Mouse (Mus musculus): Measurements from ENCODE around the gene Mrvi1. TPM values are rescaled to one million over a fixed set of nuclear protein-coding genes. Genes with fewer than 3 reads are reported as not detected.

Mrvi1 gene
- polyA plus RNA-seq (2015; fragmentation: Nextera tagmentation; extraction: Ambion mirVana) = 13.3 and 15.9 TPM in 2 replicates

- Histone ChIP-seq H3K9me3 (ENCODE audit: low read length) (no peaks in the 10 kb centered on the region), H3K4me1 (ENCODE audit: insufficient read depth, low read length) (peaks cover 11% of the 10 kb centered on the region), H3K4me2 (replicated peaks; ENCODE audit: low read depth, low read length) (peak within 1 kb of the TSS; percentile 39), H3K27ac (ENCODE audit: low read length) (peak within 1 kb of the TSS; percentile 89), H3K36me3 (ENCODE audit: insufficient read depth, low read length) (no peaks in the 10 kb centered on the region), H3K27me3 (ENCODE audit: insufficient read depth, low read length) (no peaks in the 10 kb centered on the region), H3K4me3 (ENCODE audit: low read length) (peak within 1 kb of the TSS; percentile 41), H3K9ac (replicated peaks; ENCODE audit: low read length) (peak within 1 kb of the TSS; percentile 60)
- 42% methylated on average over 7 of the region's 7 CpGs for WGBS
- ATAC-seq (ENCODE audit: low FRiP score, low TSS enrichment) = peak; percentile 77
Measured at GRCm38 (mm10) chr7:110982053-110982705, at the start of gene Mrvi1. TSS of gene Mrvi1 (minus strand) at chr7:110982461.

- Histone ChIP-seq H3K27ac (ENCODE audit: low read length) (peak overlapping the region; percentile 97), H3K36me3 (ENCODE audit: insufficient read depth, low read length) (peaks cover 10% of the 10 kb centered on the region), H3K9me3 (ENCODE audit: low read length) (no peaks in the 10 kb centered on the region), H3K4me2 (replicated peaks; ENCODE audit: low read depth, low read length) (peak overlapping the region; percentile 80), H3K27me3 (ENCODE audit: insufficient read depth, low read length) (no peaks in the 10 kb centered on the region), H3K4me1 (ENCODE audit: insufficient read depth, low read length) (peaks cover 24% of the 10 kb centered on the region), H3K4me3 (ENCODE audit: low read length) (peak overlapping the region; percentile 80), H3K9ac (replicated peaks; ENCODE audit: low read length) (peak overlapping the region; percentile 86)
- ATAC-seq (ENCODE audit: low FRiP score, low TSS enrichment) = peak; percentile 55
- under 1% methylated on average over 29 of the region's 29 CpGs for WGBS
Measured at GRCm38 (mm10) chr7:111029046-111029553, 46.8 kb upstream of the Mrvi1 start.

DNA sequence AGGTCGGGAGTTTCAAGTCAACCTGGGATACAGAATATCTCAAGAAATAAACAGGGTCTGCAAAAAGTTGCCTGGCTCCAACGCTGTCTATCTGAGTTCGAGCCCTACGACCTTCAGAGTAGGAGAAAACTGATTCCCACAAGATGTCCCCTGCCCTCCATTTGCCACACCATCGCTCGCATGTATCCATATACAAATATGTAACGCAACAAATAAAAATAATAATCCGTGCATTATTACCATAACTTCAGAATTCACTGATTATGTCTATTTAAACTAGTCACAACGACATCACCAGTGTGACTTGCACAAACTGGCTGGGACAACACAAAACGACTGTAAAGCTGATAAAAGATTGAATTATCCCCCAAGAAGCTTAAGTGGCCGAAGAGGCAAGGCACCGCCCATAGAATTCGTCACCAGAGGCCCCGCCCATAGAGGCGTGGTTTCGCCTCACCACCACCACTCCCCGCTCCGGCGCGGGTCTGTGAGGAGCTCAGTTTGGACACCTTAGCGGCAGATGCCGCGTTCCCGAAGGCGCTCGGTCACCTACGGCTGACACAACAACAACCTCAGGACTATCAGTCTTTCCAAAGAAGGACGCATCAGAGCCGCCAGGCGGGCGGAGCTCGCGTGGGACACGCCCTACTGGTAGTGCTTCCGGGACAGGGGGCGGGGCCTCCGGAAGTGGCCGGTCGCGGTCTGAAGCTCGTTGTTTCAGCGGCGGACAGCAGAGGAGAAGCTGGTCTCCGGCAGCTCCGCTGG, 46.2 kb upstream of the Mrvi1 start, which contains the start of gene Ctr9:
Ctr9 (plus strand) TSS at position 671 of the 765 bp plus-strand sequence.
- no peaks in the 10 kb centered on the region for H3K9me3 ChIP-seq (ENCODE audit: low read length)
- H3K9ac ChIP-seq (replicated peaks; ENCODE audit: low read length) = peak within 1 kb of the TSS; percentile 86
- peak within 1 kb of the TSS; percentile 80 for H3K4me2 ChIP-seq (replicated peaks; ENCODE audit: low read depth, low read length)
- peaks cover 26% of the 10 kb centered on the region for H3K4me1 ChIP-seq (ENCODE audit: insufficient read depth, low read length)
- 5% methylated on average over 45 of the region's 45 CpGs for whole genome bisulfite sequencing
- H3K27ac ChIP-seq (ENCODE audit: low read length) = peak within 1 kb of the TSS; percentile 97
- peak; percentile 97 for ATAC-seq (ENCODE audit: low FRiP score, low TSS enrichment)
- peak within 1 kb of the TSS; percentile 80 for H3K4me3 ChIP-seq (ENCODE audit: low read length)
- H3K36me3 ChIP-seq (ENCODE audit: insufficient read depth, low read length) = peaks cover 8% of the 10 kb centered on the region; the same call in 1 of the 2 replicates
- no peaks in the 10 kb centered on the region for H3K27me3 ChIP-seq (ENCODE audit: insufficient read depth, low read length)

DNA sequence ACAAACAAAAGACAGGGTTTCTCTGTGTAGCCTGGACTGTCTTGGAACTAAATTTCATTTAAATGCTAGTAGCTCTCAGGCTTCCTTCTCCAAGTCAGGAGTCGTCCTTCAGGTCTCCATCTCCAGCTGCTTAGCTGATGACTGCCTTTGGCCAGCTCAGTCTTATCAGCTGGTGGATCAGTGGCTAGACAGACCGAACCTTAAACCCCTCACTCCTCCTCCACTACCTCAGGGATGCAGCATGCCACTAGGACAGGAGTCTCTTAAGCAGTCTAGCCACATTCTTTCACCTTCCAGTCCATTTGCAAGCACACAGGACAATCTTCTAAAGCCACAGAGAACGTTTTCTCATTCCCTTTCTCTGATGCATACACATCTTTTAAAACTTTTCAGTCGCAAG, 42.7 kb upstream of the Mrvi1 start:
- WGBS = 60% methylated on average over 4 of the region's 4 CpGs

GRCm38 (mm10) chr7:111024068-111024594, 41.9 kb upstream of the Mrvi1 start:
- Histone ChIP-seq H3K27ac (ENCODE audit: low read length) (peak overlapping the region; percentile 60), H3K36me3 (ENCODE audit: insufficient read depth, low read length) (no peaks in the 10 kb centered on the region), H3K4me3 (ENCODE audit: low read length) (no peak overlapping the region), H3K27me3 (ENCODE audit: insufficient read depth, low read length) (no peaks in the 10 kb centered on the region), H3K4me2 (replicated peaks; ENCODE audit: low read depth, low read length) (no peak overlapping the region), H3K9ac (replicated peaks; ENCODE audit: low read length) (0 out of 2 replicates have a peak overlapping the region, but pooled peaks have one; percentile 20), H3K4me1 (ENCODE audit: insufficient read depth, low read length) (peaks cover 22% of the 10 kb centered on the region; the same call in 1 of the 2 replicates), H3K9me3 (ENCODE audit: low read length) (0 out of 2 replicates have a peak, but pooled peaks cover 2% of the 10 kb centered on the region)
- no peak for ATAC-seq (ENCODE audit: low FRiP score, low TSS enrichment)
- WGBS = 35% methylated on average over 8 of the region's 8 CpGs

More for the DNA sequence above, 42.7 kb upstream of the Mrvi1 start:
- no peak for ATAC-seq (ENCODE audit: low FRiP score, low TSS enrichment)
- Histone ChIP-seq H3K9ac (replicated peaks; ENCODE audit: low read length) (no peak overlapping the region), H3K27me3 (ENCODE audit: insufficient read depth, low read length) (no peaks in the 10 kb centered on the region), H3K9me3 (ENCODE audit: low read length) (0 out of 2 replicates have a peak, but pooled peaks cover 2% of the 10 kb centered on the region), H3K36me3 (ENCODE audit: insufficient read depth, low read length) (no peaks in the 10 kb centered on the region), H3K4me1 (ENCODE audit: insufficient read depth, low read length) (peaks cover 27% of the 10 kb centered on the region), H3K27ac (ENCODE audit: low read length) (no peak overlapping the region), H3K4me3 (ENCODE audit: low read length) (no peak overlapping the region), H3K4me2 (replicated peaks; ENCODE audit: low read depth, low read length) (no peak overlapping the region)

DNA sequence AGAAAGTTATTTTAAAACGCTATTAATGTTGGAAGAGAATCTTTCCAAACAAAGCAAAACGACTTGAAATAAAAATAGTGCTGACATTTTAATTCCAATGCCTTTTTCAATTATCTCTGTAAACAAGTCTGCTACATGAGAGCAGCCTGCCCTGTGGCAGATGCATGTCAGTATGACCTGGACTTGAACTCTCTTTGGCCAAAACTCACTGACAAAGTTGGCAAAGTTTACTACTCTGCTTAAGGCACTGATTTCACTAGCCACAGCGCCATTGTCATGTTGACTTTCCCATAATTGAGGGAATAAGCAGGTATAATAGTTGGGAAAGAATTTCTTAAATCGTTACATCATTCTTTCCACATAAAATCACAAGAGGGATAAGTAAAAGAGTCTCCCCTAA, 38.6 kb upstream of the Mrvi1 start:
- no peaks in the 10 kb centered on the region for H3K27me3 ChIP-seq (ENCODE audit: insufficient read depth, low read length)
- no peak overlapping the region for H3K9ac ChIP-seq (replicated peaks; ENCODE audit: low read length)
- H3K27ac ChIP-seq (ENCODE audit: low read length) = no peak overlapping the region
- H3K4me1 ChIP-seq (ENCODE audit: insufficient read depth, low read length) = peaks cover 20% of the 10 kb centered on the region; the same call in 1 of the 2 replicates
- ATAC-seq (ENCODE audit: low FRiP score, low TSS enrichment) = no peak
- 0 out of 2 replicates have a peak, but pooled peaks cover 2% of the 10 kb centered on the region for H3K9me3 ChIP-seq (ENCODE audit: low read length)
- H3K4me3 ChIP-seq (ENCODE audit: low read length) = no peak overlapping the region
- H3K36me3 ChIP-seq (ENCODE audit: insufficient read depth, low read length) = no peaks in the 10 kb centered on the region
- H3K4me2 ChIP-seq (replicated peaks; ENCODE audit: low read depth, low read length) = no peak overlapping the region
- 61% methylated on average over 4 of the region's 4 CpGs for WGBS

DNA sequence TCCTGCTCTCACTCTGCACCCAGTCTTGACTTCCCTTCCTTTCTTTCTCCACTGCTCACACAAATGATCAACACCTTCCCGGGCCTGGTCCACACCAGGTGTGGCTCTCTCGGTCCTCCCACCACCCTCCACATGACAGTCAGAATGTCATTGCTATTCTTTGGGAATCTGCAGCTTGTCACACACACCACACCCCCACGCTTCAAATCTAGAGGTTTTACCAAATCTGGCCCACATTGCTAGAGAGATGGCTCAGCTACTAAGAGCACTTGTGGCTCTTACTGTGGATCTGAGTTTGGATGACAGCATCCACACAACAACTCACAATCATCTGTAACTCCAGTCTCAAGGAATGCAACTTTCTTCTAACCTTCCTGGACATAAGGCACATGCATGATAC, 34.7 kb upstream of the Mrvi1 start:
- H3K9me3 ChIP-seq (ENCODE audit: low read length) = 0 out of 2 replicates have a peak, but pooled peaks cover 2% of the 10 kb centered on the region
- no peak overlapping the region for H3K27ac ChIP-seq (ENCODE audit: low read length)
- H3K27me3 ChIP-seq (ENCODE audit: insufficient read depth, low read length) = no peaks in the 10 kb centered on the region
- H3K4me2 ChIP-seq (replicated peaks; ENCODE audit: low read depth, low read length) = no peak overlapping the region
- no peak overlapping the region for H3K9ac ChIP-seq (replicated peaks; ENCODE audit: low read length)
- no peak for ATAC-seq (ENCODE audit: low FRiP score, low TSS enrichment)
- no peak overlapping the region for H3K4me3 ChIP-seq (ENCODE audit: low read length)
- H3K4me1 ChIP-seq (ENCODE audit: insufficient read depth, low read length) = peaks cover 9% of the 10 kb centered on the region; the same call in 1 of the 2 replicates
- no peaks in the 10 kb centered on the region for H3K36me3 ChIP-seq (ENCODE audit: insufficient read depth, low read length)
- 67% methylated on average over 3 of the region's 3 CpGs for WGBS

DNA sequence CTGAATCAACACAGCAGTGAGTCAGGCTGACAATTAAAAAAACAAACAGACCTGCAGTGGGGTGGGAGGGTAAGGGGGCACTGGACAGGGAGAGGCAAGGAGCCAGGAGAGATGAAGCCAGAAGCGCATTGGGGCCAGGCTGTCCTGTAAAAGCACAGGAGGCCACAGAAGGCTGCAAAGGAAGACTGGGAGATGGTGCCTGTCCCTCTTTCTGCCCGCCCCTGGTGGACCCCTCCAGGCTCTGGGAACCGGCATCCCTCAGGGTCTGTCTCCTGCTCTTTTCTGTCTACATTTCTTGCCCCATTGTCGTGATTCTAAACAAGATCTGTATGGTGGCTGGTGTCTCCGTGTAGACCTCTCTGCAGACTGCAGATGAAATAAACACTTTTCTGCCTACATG, 33.5 kb upstream of the Mrvi1 start:
- Histone ChIP-seq H3K4me1 (ENCODE audit: insufficient read depth, low read length) (peaks cover 9% of the 10 kb centered on the region; the same call in 1 of the 2 replicates), H3K27ac (ENCODE audit: low read length) (no peak overlapping the region), H3K4me3 (ENCODE audit: low read length) (no peak overlapping the region), H3K36me3 (ENCODE audit: insufficient read depth, low read length) (no peaks in the 10 kb centered on the region), H3K4me2 (replicated peaks; ENCODE audit: low read depth, low read length) (no peak overlapping the region), H3K27me3 (ENCODE audit: insufficient read depth, low read length) (no peaks in the 10 kb centered on the region), H3K9me3 (ENCODE audit: low read length) (no peaks in the 10 kb centered on the region), H3K9ac (replicated peaks; ENCODE audit: low read length) (no peak overlapping the region)
- no peak for ATAC-seq (ENCODE audit: low FRiP score, low TSS enrichment)
- 71% methylated on average over 5 of the region's 5 CpGs for WGBS

DNA sequence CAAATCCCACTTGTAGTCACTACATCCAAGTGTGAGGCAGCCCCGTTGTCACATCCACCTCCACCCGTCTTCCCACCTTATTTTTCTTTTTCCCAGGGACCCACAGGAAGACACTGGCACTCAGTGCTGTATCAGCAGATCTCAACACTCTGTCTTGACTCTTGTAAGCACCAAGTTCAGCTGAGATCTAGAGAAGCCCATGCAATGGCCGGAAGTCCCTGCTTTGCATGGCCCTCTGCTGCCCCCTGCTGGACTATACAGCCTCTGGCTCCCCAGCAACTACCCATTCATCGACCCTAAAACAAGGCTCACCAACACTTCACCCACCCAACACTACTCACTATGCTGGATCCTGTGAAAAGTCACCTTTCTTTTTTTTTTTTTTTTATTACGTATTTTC, 32.6 kb upstream of the Mrvi1 start:
- WGBS = 24% methylated on average over 5 of the region's 5 CpGs
- Histone ChIP-seq H3K36me3 (ENCODE audit: insufficient read depth, low read length) (no peaks in the 10 kb centered on the region), H3K9me3 (ENCODE audit: low read length) (no peaks in the 10 kb centered on the region), H3K9ac (replicated peaks; ENCODE audit: low read length) (no peak overlapping the region), H3K4me3 (ENCODE audit: low read length) (no peak overlapping the region), H3K4me2 (replicated peaks; ENCODE audit: low read depth, low read length) (no peak overlapping the region), H3K4me1 (ENCODE audit: insufficient read depth, low read length) (peaks cover 4% of the 10 kb centered on the region; the same call in 1 of the 2 replicates), H3K27ac (ENCODE audit: low read length) (no peak overlapping the region), H3K27me3 (ENCODE audit: insufficient read depth, low read length) (no peaks in the 10 kb centered on the region)
- peak; percentile 82 for ATAC-seq (ENCODE audit: low FRiP score, low TSS enrichment)
